Mouse (Mus musculus) regulatory T cell (primary cell): ENCODE results near the gene Olfr291.

ENCODE experiments used
- in situ Hi-C: fragments of 300-600 bp; cut with MboI, MseI; formaldehyde crosslinking; loops from one replicate; pipeline ENCODE4 v1.15.1; 2025; ENCODE audit warnings: high pct_unique_total_duplicates

The Olfr291 gene

DNA sequence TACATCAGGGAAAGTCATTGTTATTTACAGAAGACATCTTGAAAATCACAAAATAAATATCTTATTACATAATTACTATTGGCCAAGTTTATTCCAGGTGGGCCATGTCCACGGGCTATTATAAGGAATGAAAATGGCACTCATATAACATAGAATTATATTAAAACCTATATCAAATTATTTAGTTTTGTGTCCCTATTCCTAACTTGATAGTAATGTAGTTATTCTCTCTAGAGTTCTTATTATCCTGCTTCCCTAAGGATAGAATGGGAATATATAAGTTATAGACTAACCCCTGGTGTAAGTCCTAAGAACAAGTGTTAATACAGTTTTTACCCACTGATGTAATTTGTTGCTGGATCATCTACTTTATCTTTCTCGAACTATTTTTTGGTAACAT, at the start of gene Olfr291:
Gene Olfr291 (plus strand): TSS at position 301 of the 400 bp plus-strand sequence.
- in situ Hi-C loops = no loop called here

DNA sequence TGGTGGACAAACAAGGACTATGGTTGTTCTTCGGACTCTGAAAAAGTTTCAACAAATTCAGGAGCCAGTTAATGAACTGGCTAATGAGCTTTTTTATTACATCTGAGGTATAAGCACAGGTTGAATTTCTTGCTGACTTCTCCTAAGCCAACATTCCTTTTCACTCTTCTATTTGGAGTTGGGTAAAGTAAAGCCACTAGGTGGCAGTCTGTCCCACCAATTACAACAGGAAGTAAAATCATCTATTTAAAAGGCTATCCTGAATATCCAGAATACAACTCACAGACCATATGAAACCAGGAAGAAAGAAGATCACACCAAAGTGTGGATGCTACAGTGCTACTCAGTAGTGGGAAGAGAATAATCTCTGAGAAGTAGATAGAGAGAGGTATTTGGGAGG, 48.1 kb upstream of the Olfr291 start:
- in situ Hi-C loops = no loop called here

DNA sequence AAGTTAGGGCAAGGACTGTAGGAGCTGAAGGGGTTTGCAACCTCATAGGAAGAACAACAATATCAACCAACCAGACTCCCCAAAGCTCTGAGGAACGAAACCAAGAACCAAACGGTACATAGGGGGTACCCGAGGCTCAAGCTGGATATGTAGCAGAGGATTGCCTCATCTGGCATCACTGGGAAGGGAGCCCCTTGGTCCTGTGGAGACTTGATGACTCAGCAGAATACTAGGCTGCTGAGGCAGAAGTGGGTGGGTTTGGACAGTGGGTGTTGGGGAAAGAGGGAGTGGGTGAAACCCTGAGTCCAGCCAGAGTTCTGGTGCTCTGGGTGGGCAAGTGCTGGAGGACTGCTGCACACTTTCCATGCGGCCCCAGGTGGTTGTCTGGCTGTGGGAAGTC, 47.2 kb upstream of the Olfr291 start:
- in situ Hi-C loops = no loop called here

DNA sequence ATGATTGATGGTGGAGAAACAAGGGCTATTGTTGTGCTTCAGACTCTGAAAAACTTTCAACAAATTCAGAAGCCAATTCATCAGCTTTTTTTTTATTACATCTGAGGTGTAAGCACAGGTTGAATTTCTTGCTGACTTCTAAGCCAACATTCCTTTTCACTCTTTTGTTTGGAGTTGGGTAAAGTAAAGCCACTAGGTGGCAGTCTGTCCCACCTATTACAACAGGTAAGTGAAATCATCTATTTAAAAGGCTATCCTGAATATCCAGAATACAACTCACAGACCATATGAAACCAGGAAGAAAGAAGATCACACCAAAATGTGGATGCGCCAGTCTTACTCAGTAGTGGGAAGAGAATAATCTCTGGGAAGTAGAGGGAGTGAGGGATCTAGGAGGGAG, 31.2 kb downstream of the Olfr291 start:
- in situ Hi-C loops = no loop called here
